Mouse (Mus musculus) retina, postnatal 7 days (tissue): Measurements from ENCODE around the gene Mcm5.
A peak's percentile ranks its signal among the peaks of the same experiment; 100 is the strongest.

Source experiments
- DNase-seq: peaks from one replicate; pipeline ENCODE4 v3.0.0-alpha.2; 2012; ENCODE audit warnings: low read depth, low spot score

Gene Mcm5

GRCm38 (mm10) chr8:75169363-75169762 is 60.0 kb downstream of the Mcm5 start:
- peak; percentile 3 for DNase-seq

DNA sequence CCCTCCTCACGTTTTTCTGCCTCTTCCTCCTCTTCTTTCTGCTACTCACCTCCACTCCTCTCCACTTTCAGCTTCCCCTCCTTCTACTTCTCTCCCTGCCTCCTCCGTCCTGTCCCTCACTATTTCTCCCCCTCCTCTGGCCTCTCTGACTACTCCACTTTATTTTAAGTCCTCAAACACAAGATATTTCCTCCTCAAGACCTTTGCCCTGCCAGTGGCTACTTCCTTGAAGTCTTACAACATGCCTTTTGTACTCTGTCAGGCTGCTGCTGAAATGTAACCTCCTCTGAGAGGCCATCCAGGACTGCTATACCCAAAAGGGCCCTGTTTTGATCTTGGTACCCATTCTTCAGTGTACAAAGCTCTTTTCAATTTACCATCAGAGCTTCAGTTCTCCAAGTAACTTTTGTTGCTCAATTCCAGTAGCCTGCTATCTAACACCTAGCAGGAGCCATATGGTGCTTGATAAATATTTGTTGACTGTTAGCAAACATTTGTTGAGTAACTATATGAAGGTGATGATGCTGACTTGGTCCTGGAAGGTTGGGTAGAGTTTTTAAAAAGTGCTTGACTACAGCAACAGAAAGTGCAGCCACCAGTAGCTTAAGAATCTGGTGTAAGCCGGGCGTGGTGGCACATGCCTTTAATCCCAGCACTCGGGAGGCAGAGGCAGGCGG is 62.8 kb downstream of the Mcm5 start:
- no peak for DNase-seq
